Mouse (Mus musculus) adrenal gland, postnatal 10 days (tissue): ENCODE data around the gene Angptl8. TPM values are rescaled to one million over a fixed set of nuclear protein-coding genes. Genes with fewer than 3 reads are reported as not detected.

Experiments used
- microRNA-seq: library from miRNA; unstranded; fragments of <30 nt; microRNA quantifications from one replicate; pipeline ENCODE4 v1.2.0, GENCODE M21; 2021
- total RNA-seq, 2 experiments: library from RNA; stranded (reverse); gene quantifications; 2 replicates each; pipeline ENCODE4 v1.2.3; 2021

Gene Angptl8
- total RNA-seq, 2 experiments from 2014 or later, result 7.6 to 17.9 TPM

Small RNA genes within 50 kb of the gene (microRNA-seq; reads per million reads assigned to microRNA genes)
- gene Mir7083, result 22.6 reads per million, percentile 28 among the genes with 10 or more reads in this experiment

Other genes with a start within 250 kb of the Angptl8 start
- 10 to 100 TPM; 46.3 to 48.3 TPM for gene Timm29, start 242.8 kb upstream of the Angptl8 start, total RNA-seq
- gene Yipf2, start 242.7 kb upstream of the Angptl8 start, total RNA-seq, result 10 to 100 TPM; 22.9 to 25.1 TPM
- gene Smarca4, start 219.3 kb upstream of the Angptl8 start, total RNA-seq, result 10 to 100 TPM; 58.7 to 64.8 TPM
- gene Ldlr, start 112.0 kb upstream of the Angptl8 start, total RNA-seq, result 10 to 100 TPM; 21.6 to 41.6 TPM
- 10 to 100 TPM; 12.6 to 14.3 TPM for gene Spc24, start 75.2 kb upstream of the Angptl8 start, total RNA-seq
- gene Kank2, start 36.8 kb upstream of the Angptl8 start, total RNA-seq, result 10 to 100 TPM; 33.1 to 37.2 TPM
- gene Dock6, start 17.1 kb downstream of the Angptl8 start, total RNA-seq, result 10 to 100 TPM; 40.1 to 56.3 TPM
- gene Rab3d, start 82.7 kb downstream of the Angptl8 start, total RNA-seq, result 10 to 100 TPM; 37.2 to 45.4 TPM
- 1 to 10 TPM; 5.6 to 8.8 TPM for gene Ccdc159, start 92.0 kb downstream of the Angptl8 start, total RNA-seq
- 100 to 1,000 TPM; 182 to 187 TPM for gene Tmem205, start 92.0 kb downstream of the Angptl8 start, total RNA-seq
- 10 to 100 TPM; 21.9 to 22.3 TPM for gene Plppr2, start 101.5 kb downstream of the Angptl8 start, total RNA-seq
- 10 to 100 TPM; 11.9 to 15.1 TPM for gene Swsap1, start 120.2 kb downstream of the Angptl8 start, total RNA-seq
- 1 to 10 TPM; 7.0 to 9.1 TPM for gene Epor, start 128.0 kb downstream of the Angptl8 start, total RNA-seq
- gene Rgl3, start 153.9 kb downstream of the Angptl8 start, total RNA-seq, result 10 to 100 TPM; 16.2 to 23.0 TPM
- gene Ccdc151, start 167.1 kb downstream of the Angptl8 start, total RNA-seq, result under 1 TPM; 0.39 to 1.00 TPM
- 100 to 1,000 TPM; 116 to 119 TPM for gene Prkcsh, start 167.3 kb downstream of the Angptl8 start, total RNA-seq
- 1 to 10 TPM; 1.8 to 4.6 TPM for gene Elavl3, start 216.5 kb downstream of the Angptl8 start, total RNA-seq
- gene Gm49318, start 235.7 kb downstream of the Angptl8 start, total RNA-seq, result not detected
- gene Zfp653, start 235.9 kb downstream of the Angptl8 start, total RNA-seq, result 10 to 100 TPM in 1 of 2 experiments, 1 to 10 TPM in 1; 9.7 to 11.8 TPM
- gene Ecsit, start 249.9 kb downstream of the Angptl8 start, total RNA-seq, result 10 to 100 TPM; 70.8 to 78.5 TPM